Mouse (Mus musculus): ENCODE measurements around the gene Kcnq1.

GRCm38 (mm10) chr7:143093847-143094246, 12.3 kb upstream of the Kcnq1 start:
- no peak for TF ChIP-seq TAL1 (IDR thresholded peaks at IDR 0.05; ENCODE audit: low read length)
- no peak for TF ChIP-seq GATA1 (IDR thresholded peaks at IDR 0.05; ENCODE audit: low read length)
